Mouse (Mus musculus) megakaryocyte, embryonic 14.5 days (primary cell): ENCODE data around the gene Gm28372.

ENCODE experiments used
- FLI1 ChIP-seq: IDR thresholded peaks from 2 replicates; pipeline ENCODE4 v1.6.1; 2012; ENCODE audit warnings: low read length, inconsistent platforms, mixed read lengths
- GATA1 ChIP-seq: IDR thresholded peaks from 3 replicates; pipeline ENCODE4 v1.6.1; 2012; ENCODE audit warnings: mixed read lengths, low read length, inconsistent platforms, borderline replicate concordance

DNA sequence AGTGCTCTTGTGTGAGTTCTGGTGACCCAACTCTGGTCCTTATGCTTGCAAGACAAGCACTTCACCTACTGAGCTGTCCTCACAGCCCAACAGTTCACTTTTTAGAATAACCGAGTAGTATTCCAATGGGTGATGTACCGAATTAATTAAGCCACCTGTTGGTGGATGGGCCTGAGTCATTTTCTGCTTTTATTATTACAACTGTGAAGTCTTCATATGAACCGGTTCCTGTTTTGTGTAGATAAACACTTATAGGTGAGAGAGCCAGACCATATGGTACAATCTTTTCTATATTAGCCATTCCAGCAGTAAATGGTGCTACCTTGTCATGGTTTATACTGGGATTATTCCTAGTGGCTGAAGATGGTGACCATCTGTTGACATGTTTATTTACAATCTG, 7.7 kb downstream of the Gm28372 start:
- TF ChIP-seq GATA1 (no peak), FLI1 (no peak)
